Mouse (Mus musculus): ENCODE data around the gene Nedd9.

Nedd9 gene

GRCm38 (mm10) chr13:41486606-41487408 is at the start of gene Nedd9:
Nedd9 (minus strand) TSS chr13:41487362.
- DNase-seq (ENCODE audit: low spot score in 2 of 2), result no peak

- DNase-seq (ENCODE audit: low spot score in 2 of 2), result no peak
Measured at GRCm38 (mm10) chr13:41532625-41533024, 45.5 kb upstream of the Nedd9 start.

- DNase-seq (ENCODE audit: low spot score in 2 of 2), result no peak
Measured at GRCm38 (mm10) chr13:41530326-41530725, 43.2 kb upstream of the Nedd9 start.

- DNase-seq (ENCODE audit: low spot score in 2 of 2), result no peak
Measured at GRCm38 (mm10) chr13:41524208-41524607, 37.0 kb upstream of the Nedd9 start.

- DNase-seq (ENCODE audit: low spot score in 2 of 2), result no peak
Measured at GRCm38 (mm10) chr13:41521296-41521695, 34.1 kb upstream of the Nedd9 start.

- no peak for DNase-seq (ENCODE audit: low spot score in 2 of 2)
Measured at GRCm38 (mm10) chr13:41520549-41521161, 33.5 kb upstream of the Nedd9 start.

GRCm38 (mm10) chr13:41519792-41520191 is 32.6 kb upstream of the Nedd9 start:
- no peak for DNase-seq (ENCODE audit: low spot score in 2 of 2)

- DNase-seq (ENCODE audit: low spot score in 2 of 2), result no peak
Measured at GRCm38 (mm10) chr13:41517193-41517592, 30.0 kb upstream of the Nedd9 start.

GRCm38 (mm10) chr13:41515749-41516148 is 28.6 kb upstream of the Nedd9 start:
- no peak for DNase-seq (ENCODE audit: low spot score in 2 of 2)

GRCm38 (mm10) chr13:41514918-41515317 is 27.8 kb upstream of the Nedd9 start:
- no peak for DNase-seq (ENCODE audit: low spot score in 2 of 2)

GRCm38 (mm10) chr13:41513456-41513855 is 26.3 kb upstream of the Nedd9 start:
- no peak for DNase-seq (ENCODE audit: low spot score in 2 of 2)

GRCm38 (mm10) chr13:41512243-41512642 is 25.1 kb upstream of the Nedd9 start:
- DNase-seq (ENCODE audit: low spot score in 2 of 2), result no peak

- DNase-seq (ENCODE audit: low spot score in 2 of 2), result no peak
Measured at GRCm38 (mm10) chr13:41510631-41511419, 23.7 kb upstream of the Nedd9 start.

- DNase-seq (ENCODE audit: low spot score in 2 of 2), result no peak
Measured at GRCm38 (mm10) chr13:41505594-41505993, 18.4 kb upstream of the Nedd9 start.

GRCm38 (mm10) chr13:41504997-41505396 is 17.8 kb upstream of the Nedd9 start:
- no peak for DNase-seq (ENCODE audit: low spot score in 2 of 2)

- DNase-seq (ENCODE audit: low spot score in 2 of 2), result no peak
Measured at GRCm38 (mm10) chr13:41504448-41504847, 17.3 kb upstream of the Nedd9 start.

GRCm38 (mm10) chr13:41502917-41503301 is 15.7 kb upstream of the Nedd9 start:
- DNase-seq (ENCODE audit: low spot score in 2 of 2), result no peak

GRCm38 (mm10) chr13:41502136-41502916 is 15.2 kb upstream of the Nedd9 start:
- no peak for DNase-seq (ENCODE audit: low spot score in 2 of 2)

- DNase-seq (ENCODE audit: low spot score in 2 of 2), result no peak
Measured at GRCm38 (mm10) chr13:41500793-41501192, 13.6 kb upstream of the Nedd9 start.

- DNase-seq (ENCODE audit: low spot score in 2 of 2), result no peak
Measured at GRCm38 (mm10) chr13:41498611-41499121, 11.5 kb upstream of the Nedd9 start.

GRCm38 (mm10) chr13:41494681-41495080 is 7.5 kb upstream of the Nedd9 start:
- no peak for DNase-seq (ENCODE audit: low spot score in 2 of 2)

Measured in frontal cortex, postnatal 10 days (tissue).